Mouse (Mus musculus) heart, embryonic 13.5 days (tissue): Measurements from ENCODE around the gene Fam208a. TPM values are rescaled to one million over a fixed set of nuclear protein-coding genes. Genes with fewer than 3 reads are reported as not detected.

ENCODE experiments used
- ATAC-seq: fragments of 200-750 bp; cut with Nextera tagmentation; 2 replicates; pipeline ENCODE4 v1.8.0; 2017; ENCODE audit warnings: moderate TSS enrichment; ENCODE audit not compliant: insufficient number of reproducible peaks, low FRiP score, low TSS enrichment; ENCODE audit errors: extremely low read depth
- H3K27ac ChIP-seq: fragments of 300-500 bp; sonication (generic); replicated peaks from 2 replicates; pipeline ENCODE4 v1.5.1; 2015; ENCODE audit warnings: moderate library complexity, mild to moderate bottlenecking, inconsistent platforms
- H3K27me3 ChIP-seq: fragments of 300-500 bp; sonication (generic); replicated peaks from 2 replicates; pipeline ENCODE4 v1.6.1; 2015; ENCODE audit warnings: mild to moderate bottlenecking, inconsistent platforms
- H3K36me3 ChIP-seq: fragments of 300-500 bp; sonication (generic); 2 replicates; pipeline ENCODE4 v1.6.1; 2015; ENCODE audit warnings: mild to moderate bottlenecking, inconsistent platforms
- H3K4me1 ChIP-seq: fragments of 300-500 bp; sonication (generic); 2 replicates; pipeline ENCODE4 v1.6.1; 2015; ENCODE audit warnings: inconsistent platforms
- H3K4me2 ChIP-seq: fragments of 300-500 bp; sonication (generic); 2 replicates; pipeline ENCODE4 v1.6.1; 2015; ENCODE audit warnings: inconsistent platforms, mild to moderate bottlenecking, moderate library complexity
- H3K4me3 ChIP-seq: fragments of 300-500 bp; sonication (generic); 2 replicates; pipeline ENCODE4 v1.5.1; 2015; ENCODE audit warnings: moderate library complexity, mild to moderate bottlenecking, inconsistent platforms
- H3K9ac ChIP-seq: fragments of 300-500 bp; sonication (generic); 2 replicates; pipeline ENCODE4 v1.6.1; 2015; ENCODE audit warnings: inconsistent platforms, mild to moderate bottlenecking, moderate library complexity
- H3K9me3 ChIP-seq: fragments of 300-500 bp; sonication (generic); 2 replicates; pipeline ENCODE4 v1.6.1; 2016; ENCODE audit warnings: inconsistent platforms
- WGBS: fragments of 180-500 bp; shearing (Covaris S2); methylation state at CpG from one replicate; pipeline ENCODE4 v1.1.7; 2015; ENCODE audit warnings: mixed read lengths; 5-methylcytosine and 5-hydroxymethylcytosine counted together
- polyA plus RNA-seq: library from polyadenylated mRNA; unstranded; fragments of >200 nt; fragmentation: Nextera tagmentation; extraction: Ambion mirVana; gene quantifications from 2 replicates; pipeline ENCODE4 v1.2.1, GENCODE M21; 2015

Fam208a gene
- polyA plus RNA-seq: 8.2 and 8.5 TPM in 2 replicates

GRCm38 (mm10) chr14:27428573-27428972, at the start of gene Fam208a:
Gene Fam208a, plus strand, starts transcription at chr14:27428834.
- Histone ChIP-seq H3K9me3 (peaks cover 22% of the 10 kb centered on the region), H3K27me3 (no peaks in the 10 kb centered on the region), H3K4me3 (peak within 1 kb of the TSS; percentile 65), H3K9ac (peak within 1 kb of the TSS; percentile 87), H3K27ac (peak within 1 kb of the TSS; percentile 98), H3K36me3 (peaks cover 52% of the 10 kb centered on the region), H3K4me2 (peak within 1 kb of the TSS; percentile 79), H3K4me1 (peaks cover 9% of the 10 kb centered on the region)
- peak; percentile 95 for ATAC-seq
- WGBS: 2% methylated on average over 43 of the region's 43 CpGs

DNA sequence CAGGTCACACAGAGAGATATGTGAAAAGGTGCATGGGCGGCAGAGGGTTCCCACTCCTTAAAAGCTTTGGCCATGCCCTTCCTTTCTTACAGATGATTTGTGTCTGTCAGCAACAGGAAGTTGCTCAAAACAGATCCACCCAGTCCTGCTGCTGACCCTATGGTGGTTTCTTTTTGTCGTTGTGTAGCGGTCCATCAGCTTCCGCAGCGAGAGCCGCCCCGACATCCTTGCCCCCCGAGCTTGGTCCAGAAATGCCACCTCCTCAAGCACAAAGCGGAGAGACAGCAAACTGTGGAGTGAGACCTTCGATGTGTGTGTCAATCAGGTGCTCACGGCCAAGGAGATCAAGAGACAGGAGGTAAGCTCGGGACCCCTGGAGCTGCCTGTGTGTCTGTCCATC, 49.2 kb upstream of the Fam208a start:
- Histone ChIP-seq H3K36me3 (peaks cover 4% of the 10 kb centered on the region), H3K27me3 (no peaks in the 10 kb centered on the region), H3K4me1 (peaks cover 4% of the 10 kb centered on the region; the same call in 1 of the 2 replicates), H3K4me3 (no peak overlapping the region), H3K27ac (no peak overlapping the region), H3K9ac (no peak overlapping the region), H3K9me3 (no peaks in the 10 kb centered on the region), H3K4me2 (no peak overlapping the region)
- 76% methylated on average over 12 of the region's 12 CpGs for WGBS
- no peak for ATAC-seq

GRCm38 (mm10) chr14:27381459-27381858, 47.2 kb upstream of the Fam208a start:
- H3K4me2 ChIP-seq: no peak overlapping the region
- 76% methylated on average over 7 of the region's 7 CpGs for WGBS
- no peak overlapping the region for H3K4me3 ChIP-seq
- H3K4me1 ChIP-seq: no peaks in the 10 kb centered on the region
- H3K9me3 ChIP-seq: no peaks in the 10 kb centered on the region
- H3K36me3 ChIP-seq: peaks cover 11% of the 10 kb centered on the region
- no peak overlapping the region for H3K9ac ChIP-seq
- ATAC-seq: no peak
- H3K27me3 ChIP-seq: no peaks in the 10 kb centered on the region
- H3K27ac ChIP-seq: no peak overlapping the region

DNA sequence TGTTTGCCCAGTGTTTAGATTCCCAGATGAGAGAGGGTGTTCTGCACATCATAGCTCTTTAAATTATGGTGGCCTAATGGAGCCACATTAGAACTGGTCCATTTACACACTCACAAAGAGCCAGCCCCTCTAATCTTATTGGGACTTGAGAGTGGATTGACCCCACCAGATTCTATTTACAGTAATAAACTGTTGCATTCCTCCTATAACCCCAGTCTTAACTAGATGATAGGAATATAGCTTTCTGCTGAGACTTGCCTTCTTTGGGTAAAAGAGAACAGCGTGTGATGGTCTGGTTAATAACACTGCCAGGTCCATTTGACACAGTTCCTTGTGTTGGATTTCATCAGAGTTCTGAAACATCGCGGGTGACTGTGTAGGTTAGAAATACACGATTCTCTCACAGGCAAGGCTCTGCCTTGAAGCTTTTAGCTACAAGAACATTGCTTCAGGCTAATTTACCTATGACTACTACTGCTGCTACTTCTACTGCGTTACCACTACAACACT, 45.3 kb upstream of the Fam208a start:
- Histone ChIP-seq H3K9me3 (no peaks in the 10 kb centered on the region), H3K9ac (no peak overlapping the region), H3K4me2 (no peak overlapping the region), H3K36me3 (peaks cover 16% of the 10 kb centered on the region), H3K27me3 (no peaks in the 10 kb centered on the region), H3K27ac (no peak overlapping the region), H3K4me3 (no peak overlapping the region), H3K4me1 (no peaks in the 10 kb centered on the region)
- 76% methylated on average over 5 of the region's 5 CpGs for WGBS
- ATAC-seq: no peak

- Histone ChIP-seq H3K9me3 (no peaks in the 10 kb centered on the region), H3K27me3 (no peaks in the 10 kb centered on the region), H3K4me1 (no peaks in the 10 kb centered on the region), H3K27ac (no peak overlapping the region), H3K36me3 (peaks cover 16% of the 10 kb centered on the region), H3K4me2 (no peak overlapping the region), H3K4me3 (no peak overlapping the region), H3K9ac (no peak overlapping the region)
- ATAC-seq: no peak
- WGBS: 84% methylated on average over 4 of the region's 4 CpGs
Observed at GRCm38 (mm10) chr14:27384143-27384542, 44.5 kb upstream of the Fam208a start.

- no peak overlapping the region for H3K27ac ChIP-seq
- H3K4me3 ChIP-seq: no peak overlapping the region
Observed at GRCm38 (mm10) chr14:27388616-27389015, 40.0 kb upstream of the Fam208a start.

GRCm38 (mm10) chr14:27389722-27390121, 38.9 kb upstream of the Fam208a start:
- Histone ChIP-seq H3K36me3 (peaks cover 19% of the 10 kb centered on the region), H3K9ac (no peak overlapping the region), H3K27ac (no peak overlapping the region), H3K4me2 (no peak overlapping the region), H3K27me3 (no peaks in the 10 kb centered on the region), H3K9me3 (no peaks in the 10 kb centered on the region), H3K4me1 (no peaks in the 10 kb centered on the region), H3K4me3 (no peak overlapping the region)
- 69% methylated on average over 2 of the region's 2 CpGs for WGBS
- no peak for ATAC-seq

More at GRCm38 (mm10) chr14:27388616-27389015, 40.0 kb upstream of the Fam208a start:
- no peak for ATAC-seq
- H3K4me1 ChIP-seq: no peaks in the 10 kb centered on the region
- H3K4me2 ChIP-seq: no peak overlapping the region
- no peaks in the 10 kb centered on the region for H3K27me3 ChIP-seq
- H3K9ac ChIP-seq: no peak overlapping the region
- peaks cover 20% of the 10 kb centered on the region for H3K36me3 ChIP-seq
- no peaks in the 10 kb centered on the region for H3K9me3 ChIP-seq

DNA sequence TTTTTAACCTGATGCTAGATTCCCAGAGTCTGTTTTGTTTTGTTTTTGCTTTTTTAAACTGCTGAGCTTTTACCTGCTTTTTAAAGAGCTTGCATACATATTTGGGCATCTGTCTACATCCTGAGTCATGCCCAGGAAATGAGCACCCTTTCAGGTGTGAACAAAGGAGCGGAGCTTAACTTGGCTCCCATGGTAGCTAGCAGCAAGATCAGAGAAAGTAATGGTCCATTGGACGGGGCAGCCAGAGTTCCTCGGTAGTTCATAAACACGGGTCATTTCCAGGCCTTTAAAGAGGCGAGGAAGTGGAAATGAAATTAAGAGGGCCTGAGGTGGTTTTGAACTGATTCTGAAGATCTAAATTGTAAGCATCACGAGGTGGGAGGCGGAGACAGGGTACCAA, 38.0 kb upstream of the Fam208a start:
- Histone ChIP-seq H3K9me3 (no peaks in the 10 kb centered on the region), H3K27me3 (no peaks in the 10 kb centered on the region), H3K27ac (no peak overlapping the region), H3K4me2 (no peak overlapping the region), H3K36me3 (peaks cover 17% of the 10 kb centered on the region), H3K4me1 (no peaks in the 10 kb centered on the region), H3K4me3 (no peak overlapping the region), H3K9ac (no peak overlapping the region)
- 77% methylated on average over 7 of the region's 7 CpGs for WGBS
- no peak for ATAC-seq

DNA sequence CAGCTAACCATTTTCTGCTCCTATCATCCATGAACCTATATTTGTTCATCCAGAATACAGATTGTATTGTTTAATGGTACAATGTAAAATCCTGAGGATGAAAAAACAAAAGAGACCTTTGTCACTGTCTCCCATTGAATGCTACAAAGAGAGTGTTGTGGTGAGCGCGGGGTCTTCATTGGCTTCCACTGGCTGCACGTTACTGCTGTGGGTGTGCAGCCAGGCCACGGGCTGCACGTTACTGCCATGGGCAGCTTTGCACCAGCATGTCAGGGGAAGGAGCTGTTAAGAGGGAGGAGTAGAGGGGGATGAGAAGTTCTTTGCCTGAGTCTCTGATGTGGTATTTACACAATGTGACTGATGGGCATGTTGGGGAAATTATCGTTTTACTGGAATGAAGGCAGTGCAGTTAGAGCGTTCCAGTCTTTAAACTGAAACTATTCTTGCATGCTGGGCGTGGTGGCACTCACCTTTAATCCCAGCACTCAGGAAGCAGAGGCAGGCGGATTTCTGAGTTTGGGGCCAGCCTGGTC, 36.8 kb upstream of the Fam208a start:
- Histone ChIP-seq H3K4me3 (no peak overlapping the region), H3K4me2 (no peak overlapping the region), H3K9ac (no peak overlapping the region), H3K9me3 (no peaks in the 10 kb centered on the region), H3K27me3 (no peaks in the 10 kb centered on the region), H3K36me3 (peaks cover 9% of the 10 kb centered on the region), H3K4me1 (no peaks in the 10 kb centered on the region), H3K27ac (no peak overlapping the region)
- ATAC-seq: no peak
- 81% methylated on average over 9 of the region's 9 CpGs for WGBS

DNA sequence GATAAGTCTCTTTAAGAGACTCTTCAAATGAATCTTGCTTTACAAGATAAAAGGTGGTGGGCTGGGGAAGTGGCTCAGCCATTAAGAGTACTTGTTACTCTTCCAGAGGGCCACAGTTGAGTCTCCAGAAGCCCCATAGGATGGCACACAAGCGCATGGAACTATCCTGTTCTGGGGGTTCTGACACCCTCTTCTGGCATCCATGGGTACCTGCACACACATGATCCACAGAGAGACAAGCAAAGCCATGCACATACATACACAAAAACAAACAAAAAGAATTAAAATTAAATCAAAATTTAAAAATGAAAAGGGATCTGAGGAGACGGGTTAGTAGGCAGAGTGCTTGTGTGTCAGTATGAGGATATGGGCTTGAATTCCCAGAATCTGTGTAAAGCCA, 36.0 kb upstream of the Fam208a start:
- Histone ChIP-seq H3K9ac (no peak overlapping the region), H3K4me3 (no peak overlapping the region), H3K27ac (no peak overlapping the region), H3K36me3 (peaks cover 10% of the 10 kb centered on the region), H3K9me3 (no peaks in the 10 kb centered on the region), H3K27me3 (no peaks in the 10 kb centered on the region), H3K4me2 (no peak overlapping the region), H3K4me1 (no peaks in the 10 kb centered on the region)
- WGBS: 91% methylated on average over 2 of the region's 2 CpGs
- ATAC-seq: no peak

- Histone ChIP-seq H3K9me3 (no peaks in the 10 kb centered on the region), H3K4me1 (no peaks in the 10 kb centered on the region), H3K27ac (no peak overlapping the region), H3K9ac (no peak overlapping the region), H3K4me2 (no peak overlapping the region), H3K36me3 (peaks cover 19% of the 10 kb centered on the region), H3K27me3 (no peaks in the 10 kb centered on the region), H3K4me3 (no peak overlapping the region)
- ATAC-seq: no peak
- WGBS: 37% methylated on average over 10 of the region's 10 CpGs
Observed at GRCm38 (mm10) chr14:27393806-27394205, 34.8 kb upstream of the Fam208a start.

DNA sequence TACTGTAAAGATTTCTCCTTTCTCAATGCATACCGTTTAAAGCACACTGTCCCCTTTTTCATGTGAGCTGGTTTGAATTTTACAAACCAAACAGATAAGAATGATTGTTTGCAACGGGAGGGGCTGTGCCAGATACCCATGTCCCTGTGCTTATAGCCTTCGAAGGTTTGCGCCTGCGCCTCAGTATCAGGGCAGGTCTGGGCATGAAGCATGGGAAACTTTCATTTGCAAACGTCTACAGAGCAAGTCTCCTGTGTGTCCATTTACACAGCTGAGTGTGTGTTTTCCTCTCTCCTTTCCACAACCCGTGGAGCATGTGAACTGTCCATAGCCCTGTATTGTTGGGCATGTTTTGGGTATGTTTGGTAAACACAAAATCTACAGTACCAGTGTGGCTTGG, 32.2 kb upstream of the Fam208a start:
- no peaks in the 10 kb centered on the region for H3K9me3 ChIP-seq
- ATAC-seq: no peak
- peaks cover 5% of the 10 kb centered on the region; the same call in 1 of the 2 replicates for H3K4me1 ChIP-seq
- no peaks in the 10 kb centered on the region for H3K27me3 ChIP-seq
- H3K27ac ChIP-seq: no peak overlapping the region
- no peak overlapping the region for H3K4me3 ChIP-seq
- no peak overlapping the region for H3K9ac ChIP-seq
- no peak overlapping the region for H3K4me2 ChIP-seq
- H3K36me3 ChIP-seq: peaks cover 32% of the 10 kb centered on the region
- 72% methylated on average over 7 of the region's 7 CpGs for WGBS
